Mouse (Mus musculus) midbrain, embryonic 14.5 days (tissue): Measurements from ENCODE around the gene Atl2. TPM values are rescaled to one million over a fixed set of nuclear protein-coding genes. Genes with fewer than 3 reads are reported as not detected.

Experiments used
- ATAC-seq: fragments of 200-750 bp; cut with Nextera tagmentation; 2 replicates; pipeline ENCODE4 v1.8.0; 2017; ENCODE audit warnings: moderate number of reproducible peaks, moderate library complexity; ENCODE audit not compliant: low FRiP score, low TSS enrichment
- DNase-seq: peaks from one replicate; pipeline ENCODE4 v3.0.0-alpha.2; 2015
- H3K27ac ChIP-seq: fragments of 300-500 bp; sonication (generic); replicated peaks from 2 replicates; pipeline ENCODE4 v1.5.1; 2014; ENCODE audit warnings: mild to moderate bottlenecking, low read depth, low read length, moderate library complexity
- H3K27me3 ChIP-seq: fragments of 300-500 bp; sonication (generic); 2 replicates; pipeline ENCODE4 v1.6.1; 2014; ENCODE audit warnings: low read length, control low read depth, mixed read lengths; ENCODE audit not compliant: control insufficient read depth, insufficient read depth
- H3K36me3 ChIP-seq: fragments of 300-500 bp; sonication (generic); 2 replicates; pipeline ENCODE4 v1.6.1; 2014; ENCODE audit warnings: low read length, control low read depth; ENCODE audit not compliant: control insufficient read depth, insufficient read depth
- H3K4me1 ChIP-seq: fragments of 300-500 bp; sonication (generic); 2 replicates; pipeline ENCODE4 v1.6.1; 2014; ENCODE audit warnings: mild to moderate bottlenecking, antibody characterized with exemption, low read length, control low read depth; ENCODE audit not compliant: control insufficient read depth, insufficient read depth
- H3K4me2 ChIP-seq: fragments of 300-500 bp; sonication (generic); 2 replicates; pipeline ENCODE4 v1.6.1; 2014; ENCODE audit warnings: mild to moderate bottlenecking, low read length, moderate library complexity
- H3K4me3 ChIP-seq: fragments of 300-500 bp; sonication (generic); replicated peaks from 2 replicates; pipeline ENCODE4 v1.5.1; 2014; ENCODE audit warnings: low read depth, low read length
- H3K9ac ChIP-seq: fragments of 300-500 bp; sonication (generic); replicated peaks from 2 replicates; pipeline ENCODE4 v1.6.1; 2014; ENCODE audit warnings: mild to moderate bottlenecking, low read length, moderate library complexity
- H3K9me3 ChIP-seq: fragments of 300-500 bp; sonication (generic); 2 replicates; pipeline ENCODE4 v1.6.1; 2016; ENCODE audit warnings: low read length, control low read depth, mixed read lengths; ENCODE audit not compliant: control insufficient read depth
- WGBS: fragments of 180-500 bp; shearing (Covaris S2); extraction: QIAGEN DNeasy Blood & Tissue Kit; methylation state at CpG from one replicate; pipeline ENCODE4 v1.1.7; 2014; 5-methylcytosine and 5-hydroxymethylcytosine counted together
- polyA plus RNA-seq: library from polyadenylated mRNA; unstranded; fragments of >200 nt; fragmentation: Nextera tagmentation; extraction: Ambion mirVana; gene quantifications from 2 replicates; pipeline ENCODE4 v1.2.1, GENCODE M21; 2014

Atl2 gene
- polyA plus RNA-seq: 30.3 and 37.6 TPM in 2 replicates

DNA sequence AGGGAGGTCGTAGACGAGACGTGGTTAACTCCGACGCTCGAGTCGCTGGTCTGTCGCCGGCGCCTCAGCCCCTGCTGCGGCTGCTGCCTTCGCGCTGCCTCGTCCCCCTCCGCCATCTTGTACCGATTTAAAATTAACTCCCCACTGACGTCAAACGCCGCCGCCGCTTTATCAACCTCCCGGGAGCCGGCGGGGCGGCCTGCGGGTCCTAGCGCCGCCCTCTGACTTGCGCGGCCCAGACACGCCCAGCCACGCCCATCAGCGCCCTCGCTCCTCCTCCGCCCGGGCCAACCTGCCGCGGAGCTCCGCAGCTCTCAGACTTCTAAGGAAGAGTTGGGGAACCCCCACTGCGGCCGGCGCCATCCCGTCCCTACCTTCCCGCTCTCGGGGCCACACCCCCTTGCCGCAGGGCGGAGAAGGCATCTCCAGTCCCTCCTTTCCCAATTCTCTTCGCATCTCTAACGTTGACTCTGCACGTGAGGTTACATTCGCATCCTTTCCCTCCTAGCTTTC, at the start of gene Atl2:
TSS of gene Atl2 (minus strand) at position 213 of the 513 bp plus-strand sequence.
- Histone ChIP-seq H3K9ac (peak within 1 kb of the TSS; percentile 87), H3K27me3 (peaks cover 10% of the 10 kb centered on the region; the same call in 1 of the 2 replicates), H3K4me3 (peak within 1 kb of the TSS; percentile 89), H3K4me1 (peaks cover 14% of the 10 kb centered on the region), H3K27ac (peak within 1 kb of the TSS; percentile 93), H3K9me3 (no peaks in the 10 kb centered on the region), H3K36me3 (no peaks in the 10 kb centered on the region), H3K4me2 (peak within 1 kb of the TSS; percentile 75)
- ATAC-seq: peak; percentile 92
- peak; percentile 97 for DNase-seq
- WGBS: under 1% methylated on average over 47 of the region's 51 CpGs

- Histone ChIP-seq H3K4me3 (no peak overlapping the region), H3K36me3 (no peaks in the 10 kb centered on the region), H3K27ac (no peak overlapping the region), H3K27me3 (no peaks in the 10 kb centered on the region), H3K4me2 (no peak overlapping the region), H3K9ac (no peak overlapping the region), H3K4me1 (peaks cover 8% of the 10 kb centered on the region), H3K9me3 (no peaks in the 10 kb centered on the region)
- 84% methylated on average over 6 of the region's 6 CpGs for WGBS
- DNase-seq (no peak), ATAC-seq (no peak)
These were observed 48.9 kb upstream of the Atl2 start for GRCm38 (mm10) chr17:79944851-79945250.

DNA sequence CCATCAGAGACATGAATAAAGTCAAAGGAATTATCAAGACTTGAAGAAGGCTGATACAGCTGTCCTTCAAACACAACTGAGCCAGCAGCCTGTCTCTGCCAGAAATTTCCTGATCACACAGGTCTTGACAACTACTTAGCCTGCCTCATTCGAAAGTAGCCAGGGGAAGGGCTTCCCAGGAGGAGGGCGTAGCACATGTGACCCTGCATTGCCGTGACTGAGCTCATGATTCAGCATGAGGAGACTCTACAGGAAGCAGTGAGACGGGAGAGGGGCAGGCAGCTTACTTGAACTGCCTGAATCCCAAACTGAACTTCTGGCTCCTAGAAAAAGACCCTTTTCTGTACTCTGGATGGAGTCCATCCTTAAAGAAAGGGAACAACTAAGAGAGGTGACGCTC, 46.5 kb upstream of the Atl2 start:
- Histone ChIP-seq H3K9ac (no peak overlapping the region), H3K9me3 (no peaks in the 10 kb centered on the region), H3K27me3 (no peaks in the 10 kb centered on the region), H3K4me2 (no peak overlapping the region), H3K36me3 (no peaks in the 10 kb centered on the region), H3K4me3 (no peak overlapping the region), H3K27ac (no peak overlapping the region), H3K4me1 (peaks cover 4% of the 10 kb centered on the region; the same call in 1 of the 2 replicates)
- 81% methylated on average over 5 of the region's 5 CpGs for WGBS
- no peak for DNase-seq
- ATAC-seq: no peak

GRCm38 (mm10) chr17:79939133-79939532, 43.2 kb upstream of the Atl2 start:
- 86% methylated on average over 3 of the region's 3 CpGs for WGBS
- Histone ChIP-seq H3K9me3 (no peaks in the 10 kb centered on the region), H3K27me3 (no peaks in the 10 kb centered on the region), H3K4me2 (no peak overlapping the region), H3K4me1 (peaks cover 4% of the 10 kb centered on the region; the same call in 1 of the 2 replicates), H3K9ac (no peak overlapping the region), H3K36me3 (no peaks in the 10 kb centered on the region), H3K4me3 (no peak overlapping the region), H3K27ac (no peak overlapping the region)
- ATAC-seq (no peak), DNase-seq (no peak)

DNA sequence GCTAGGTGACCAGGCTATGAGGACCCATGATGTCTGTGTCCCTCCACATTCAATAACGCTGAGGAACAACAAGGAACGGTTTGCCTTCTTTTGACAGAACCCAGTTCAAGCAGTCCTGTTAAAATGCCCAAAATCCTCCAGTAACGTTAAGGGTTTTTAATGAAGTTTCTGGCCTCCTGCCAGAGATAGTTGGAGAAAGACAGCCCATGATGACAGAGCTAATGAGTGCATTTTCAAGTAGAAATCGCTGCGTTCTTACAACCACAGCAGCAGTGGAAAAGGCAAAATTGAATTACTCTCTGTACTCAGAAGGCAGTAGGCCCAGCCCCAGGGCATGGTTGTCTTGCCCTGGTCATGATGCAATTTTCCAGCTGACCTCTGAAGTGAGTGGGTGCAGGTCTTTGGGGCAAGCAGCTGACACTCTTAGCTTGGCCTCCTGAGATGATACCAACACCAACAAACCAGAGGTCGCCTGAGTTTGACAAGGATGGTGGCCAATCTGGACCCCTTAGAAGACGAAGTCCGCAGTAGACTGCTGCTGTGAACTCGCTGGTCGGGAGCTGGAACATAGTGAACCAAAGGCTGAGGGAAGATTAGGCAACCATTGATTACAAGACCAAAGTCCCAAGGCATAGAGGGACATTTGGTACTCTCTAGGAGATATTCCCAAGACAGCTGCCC, 42.1 kb upstream of the Atl2 start:
- no peaks in the 10 kb centered on the region for H3K4me1 ChIP-seq
- H3K27ac ChIP-seq: no peak overlapping the region
- no peaks in the 10 kb centered on the region for H3K27me3 ChIP-seq
- no peak overlapping the region for H3K4me3 ChIP-seq
- no peak overlapping the region for H3K9ac ChIP-seq
- WGBS: 86% methylated on average over 10 of the region's 10 CpGs
- no peak overlapping the region for H3K4me2 ChIP-seq
- H3K9me3 ChIP-seq: no peaks in the 10 kb centered on the region
- DNase-seq: no peak
- no peaks in the 10 kb centered on the region for H3K36me3 ChIP-seq
- ATAC-seq: no peak

GRCm38 (mm10) chr17:79934370-79934769, 38.4 kb upstream of the Atl2 start:
- H3K9ac ChIP-seq: no peak overlapping the region
- ATAC-seq: no peak
- 95% methylated on average over 15 of the region's 15 CpGs for WGBS
- H3K4me3 ChIP-seq: no peak overlapping the region
- no peaks in the 10 kb centered on the region for H3K9me3 ChIP-seq
- no peak overlapping the region for H3K27ac ChIP-seq
- DNase-seq: no peak
- no peaks in the 10 kb centered on the region for H3K27me3 ChIP-seq
- no peak overlapping the region for H3K4me2 ChIP-seq
- no peaks in the 10 kb centered on the region for H3K4me1 ChIP-seq
- H3K36me3 ChIP-seq: no peaks in the 10 kb centered on the region

DNA sequence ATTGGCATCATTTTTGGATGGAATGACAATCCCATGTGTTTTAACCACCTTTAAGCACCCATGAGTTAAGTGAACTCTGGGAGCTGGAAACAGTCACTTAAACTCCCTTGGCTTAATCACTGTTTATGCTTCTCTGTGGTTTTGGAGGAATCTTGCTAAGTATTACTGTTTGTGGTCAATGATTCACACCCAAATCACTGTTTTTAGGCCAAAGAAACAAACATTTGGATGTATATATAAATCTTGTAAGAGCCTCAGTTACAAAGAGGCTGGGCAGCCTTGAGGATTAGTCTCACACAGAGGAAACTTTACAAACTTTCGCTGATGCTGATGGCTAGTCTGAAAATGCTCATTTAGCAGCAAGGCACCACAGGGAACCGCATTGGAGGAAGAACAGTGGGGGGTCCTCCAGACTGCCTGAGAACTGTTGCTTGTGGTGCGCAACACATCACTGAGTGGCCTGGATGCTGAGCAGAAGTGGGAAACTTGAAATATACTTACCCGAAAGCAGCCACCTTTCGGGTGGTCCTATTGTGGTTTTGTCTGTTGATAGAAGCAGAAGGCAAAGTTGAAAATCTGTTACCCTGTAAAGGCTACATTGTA, 36.9 kb upstream of the Atl2 start:
- Histone ChIP-seq H3K4me3 (no peak overlapping the region), H3K9me3 (no peaks in the 10 kb centered on the region), H3K4me2 (no peak overlapping the region), H3K27me3 (no peaks in the 10 kb centered on the region), H3K27ac (no peak overlapping the region), H3K36me3 (no peaks in the 10 kb centered on the region), H3K9ac (no peak overlapping the region), H3K4me1 (no peaks in the 10 kb centered on the region)
- WGBS: 47% methylated on average over 5 of the region's 5 CpGs
- ATAC-seq (no peak), DNase-seq (no peak)

- H3K4me1 ChIP-seq: no peaks in the 10 kb centered on the region
- no peak overlapping the region for H3K9ac ChIP-seq
- H3K4me2 ChIP-seq: no peak overlapping the region
- H3K36me3 ChIP-seq: no peaks in the 10 kb centered on the region
- H3K9me3 ChIP-seq: no peaks in the 10 kb centered on the region
- no peak overlapping the region for H3K4me3 ChIP-seq
- no peak for DNase-seq
- H3K27ac ChIP-seq: no peak overlapping the region
- no peaks in the 10 kb centered on the region for H3K27me3 ChIP-seq
- ATAC-seq: no peak
- 87% methylated on average over 2 of the region's 2 CpGs for WGBS
These were observed 31.2 kb upstream of the Atl2 start for GRCm38 (mm10) chr17:79927110-79927509.

GRCm38 (mm10) chr17:79926486-79926885, 30.6 kb upstream of the Atl2 start:
- ATAC-seq (no peak), DNase-seq (no peak)
- Histone ChIP-seq H3K36me3 (no peaks in the 10 kb centered on the region), H3K27ac (no peak overlapping the region), H3K4me1 (no peaks in the 10 kb centered on the region), H3K4me2 (no peak overlapping the region), H3K9me3 (no peaks in the 10 kb centered on the region), H3K9ac (no peak overlapping the region), H3K27me3 (no peaks in the 10 kb centered on the region), H3K4me3 (no peak overlapping the region)
- 86% methylated on average over 3 of the region's 3 CpGs for WGBS
